Mouse (Mus musculus): Measurements from ENCODE around the gene Gm42791.

Gm42791 gene
- long read RNA-seq, experiment 1, partial matches to known transcripts: 0 of 1 reads
- long read RNA-seq, experiment 1, other reads (novel, unspliced or antisense): 1 of 1 reads
- long read RNA-seq, experiment 2: 0 reads

DNA sequence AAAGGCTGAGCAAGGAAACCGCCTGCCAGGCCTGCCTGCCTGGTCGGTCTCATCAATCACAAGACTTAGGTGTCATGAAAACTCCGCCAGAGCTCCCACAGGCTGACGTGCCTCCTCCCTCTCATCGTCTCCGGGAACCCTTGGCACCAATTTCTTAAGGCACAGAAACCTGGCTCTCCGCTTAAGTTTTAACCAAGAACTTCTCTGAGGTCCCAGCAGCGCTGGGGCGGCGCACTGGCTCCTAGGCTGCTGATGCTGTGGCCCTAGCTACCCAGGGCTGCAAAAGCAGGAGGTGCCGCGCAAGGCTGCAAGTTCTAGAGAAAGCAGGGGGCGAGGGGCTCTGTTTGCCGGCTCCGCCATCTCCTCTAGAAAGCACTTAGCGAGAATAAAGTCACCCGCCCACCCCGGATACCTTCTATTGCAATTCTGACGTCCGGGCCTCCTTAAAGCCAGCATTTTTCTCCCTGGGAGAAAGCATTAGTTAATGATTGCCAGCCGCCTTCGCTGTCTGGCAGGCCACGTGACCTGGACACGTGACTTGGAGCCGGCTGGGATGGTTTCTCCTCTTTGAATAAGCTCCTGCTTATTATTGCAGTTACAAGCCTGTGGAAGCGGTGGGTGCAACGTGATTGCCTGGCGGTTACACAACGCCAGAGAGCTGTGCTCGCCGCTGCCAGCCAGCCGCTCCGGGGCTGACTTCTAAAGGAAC lies at the start of gene Gm42791:
Gene Gm42791 (minus strand): TSS at position 442 of the 709 bp plus-strand sequence.
- intact Hi-C loops (cut with DNase I): loop anchor here (5.0 kb wide), 1 partner anchor 43 kb away; no protein-coding TSS in a partner anchor

DNA sequence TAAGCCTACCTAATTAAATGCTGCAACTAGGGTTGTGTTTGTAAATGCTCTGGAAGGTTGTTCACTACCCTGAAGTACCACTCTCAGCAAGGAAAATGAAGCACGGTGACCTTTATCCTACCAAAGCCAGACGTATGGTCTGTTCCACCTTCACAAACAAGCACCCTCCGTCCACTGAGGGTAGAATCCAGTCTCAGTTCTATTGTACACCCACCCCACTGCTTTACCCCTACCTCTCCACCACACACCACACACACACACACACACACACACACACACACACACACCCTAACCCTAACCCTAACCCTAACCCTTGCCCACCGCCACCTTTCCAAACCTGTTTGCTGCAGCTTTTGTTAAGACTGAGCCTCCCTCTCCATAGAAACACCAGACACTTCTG lies 49.1 kb upstream of the Gm42791 start:
- intact Hi-C loops (cut with DNase I): loop anchor here (5.0 to 10.0 kb wide), 2 partner anchors 37 to 89 kb away; no protein-coding TSS in a partner anchor

DNA sequence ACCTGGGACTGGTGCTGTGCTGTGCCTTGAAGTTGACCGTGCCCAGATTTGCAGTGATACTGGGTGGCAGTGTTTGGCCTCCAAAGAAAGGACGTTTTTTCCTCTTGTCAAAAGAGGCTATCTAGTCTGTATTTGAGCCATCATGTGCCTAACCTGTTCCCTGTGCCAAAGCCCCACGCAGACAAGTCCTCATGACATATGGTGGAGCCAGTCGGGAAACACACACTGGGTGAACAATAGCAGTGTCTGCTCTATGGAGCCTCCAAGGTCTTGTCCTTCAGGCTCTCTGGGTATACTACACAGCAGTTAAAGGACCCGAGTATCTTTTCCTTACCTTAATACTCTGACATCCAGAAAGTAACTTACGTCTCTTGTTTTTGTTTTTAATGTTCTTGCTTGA lies 48.3 kb upstream of the Gm42791 start:
- intact Hi-C loops (cut with DNase I): loop anchor here (5.0 to 10.0 kb wide), 2 partner anchors 36 to 88 kb away; no protein-coding TSS in a partner anchor

- intact Hi-C loops (cut with DNase I): loop anchor here (5.0 to 10.0 kb wide), 3 partner anchors 33 to 225 kb away; no protein-coding TSS in a partner anchor
These were observed 44.9 kb upstream of the Gm42791 start for GRCm38 (mm10) chr5:149039825-149040224.

- intact Hi-C loops (cut with DNase I): loop anchor here (10.0 kb wide), 1 partner anchor 223 kb away; no protein-coding TSS in a partner anchor
These were observed 42.8 kb upstream of the Gm42791 start for GRCm38 (mm10) chr5:149037729-149038128.

DNA sequence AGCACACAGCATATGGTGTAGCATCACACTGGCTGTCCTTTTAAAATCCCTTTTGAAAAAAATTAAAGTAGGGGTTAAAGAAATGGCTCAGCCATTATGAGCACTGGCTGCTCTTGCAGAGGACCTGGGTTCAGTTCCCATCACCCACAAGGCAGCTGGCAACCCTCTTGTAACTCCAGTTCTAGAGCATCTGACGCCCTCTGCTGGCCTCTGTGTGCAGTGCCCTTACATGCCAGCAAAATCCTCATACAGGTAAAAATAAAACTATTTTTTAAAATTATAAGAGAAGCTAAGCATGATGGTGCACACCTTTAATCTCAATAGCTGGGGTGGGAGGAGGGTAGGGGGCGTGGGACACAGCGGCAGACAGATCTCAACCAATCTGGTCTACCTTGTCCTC lies 42.0 kb upstream of the Gm42791 start:
- intact Hi-C loops (cut with DNase I): loop anchor here (10.0 kb wide), 1 partner anchor 222 kb away; no protein-coding TSS in a partner anchor

DNA sequence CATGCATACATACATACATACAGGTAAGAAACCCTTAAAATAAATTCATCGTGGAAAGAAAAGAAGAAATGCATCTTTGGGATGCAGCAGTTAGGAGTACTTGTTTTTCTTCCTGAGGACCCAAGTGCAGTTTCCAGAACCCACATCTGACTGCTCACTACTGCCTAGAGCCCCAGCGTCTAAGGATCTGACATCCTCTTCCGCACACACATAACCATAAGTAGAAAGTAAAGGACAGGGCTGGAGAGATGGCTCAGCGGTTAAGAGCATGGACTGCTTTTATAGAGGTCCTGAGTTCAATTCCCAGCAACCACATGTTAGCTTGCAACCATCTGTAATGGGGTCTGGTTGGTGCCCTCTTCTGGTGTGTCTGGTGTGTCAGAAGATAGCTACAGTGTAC lies 37.5 kb upstream of the Gm42791 start:
- intact Hi-C loops (cut with DNase I): loop anchor here (10.0 kb wide), 1 partner anchor 218 kb away; no protein-coding TSS in a partner anchor

GRCm38 (mm10) chr5:149031199-149031750 lies 36.3 kb upstream of the Gm42791 start:
- intact Hi-C loops (cut with DNase I): loop anchor here (10.0 kb wide), 1 partner anchor 216 kb away; no protein-coding TSS in a partner anchor

DNA sequence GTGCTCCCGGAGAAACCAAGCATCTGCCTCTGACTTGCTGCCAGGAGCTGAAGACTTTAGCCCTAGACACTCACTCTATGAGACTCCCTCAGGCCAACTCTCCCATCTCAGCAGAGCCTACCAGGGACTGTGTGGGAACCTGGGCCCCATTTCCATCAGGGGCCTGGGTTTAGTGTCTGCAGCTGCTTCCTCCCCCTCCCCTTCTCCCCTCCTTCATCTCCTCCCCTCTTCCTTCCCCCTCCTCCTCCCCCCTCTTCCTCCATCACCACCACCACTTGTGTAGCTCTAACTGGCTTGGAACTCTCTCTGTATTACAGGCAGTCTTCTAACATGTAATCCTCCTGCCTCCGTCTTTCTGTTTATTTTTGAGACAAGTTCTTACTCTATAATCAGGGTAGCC lies 35.2 kb upstream of the Gm42791 start:
- intact Hi-C loops (cut with DNase I): loop anchor here (10.0 kb wide), 1 partner anchor 215 kb away; no protein-coding TSS in a partner anchor

DNA sequence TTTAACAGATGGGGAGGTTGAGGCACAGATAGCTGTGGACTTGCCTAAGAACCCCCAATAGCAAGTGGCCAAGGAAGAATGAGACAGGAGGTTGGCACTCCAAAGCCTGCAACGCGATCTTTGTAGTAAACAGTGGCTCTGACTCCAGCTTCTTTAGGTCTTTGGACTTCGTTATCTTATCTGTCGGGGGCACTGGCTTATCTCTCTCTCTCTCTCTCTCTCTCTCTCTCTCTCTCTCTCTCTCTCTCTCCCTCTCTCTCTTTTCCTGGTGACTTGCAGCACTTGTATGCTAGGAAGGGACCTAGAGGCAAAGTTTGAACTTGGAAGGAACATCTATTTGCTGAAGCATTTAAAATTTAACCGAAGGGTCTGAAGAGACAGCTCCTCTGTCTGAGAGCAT lies 33.4 kb upstream of the Gm42791 start:
- intact Hi-C loops (cut with DNase I): no loop called here

GRCm38 (mm10) chr5:149027389-149027788 lies 32.4 kb upstream of the Gm42791 start:
- intact Hi-C loops (cut with DNase I): no loop called here

- intact Hi-C loops (cut with DNase I): no loop called here
These were observed 26.2 kb upstream of the Gm42791 start for GRCm38 (mm10) chr5:149021120-149021519.

DNA sequence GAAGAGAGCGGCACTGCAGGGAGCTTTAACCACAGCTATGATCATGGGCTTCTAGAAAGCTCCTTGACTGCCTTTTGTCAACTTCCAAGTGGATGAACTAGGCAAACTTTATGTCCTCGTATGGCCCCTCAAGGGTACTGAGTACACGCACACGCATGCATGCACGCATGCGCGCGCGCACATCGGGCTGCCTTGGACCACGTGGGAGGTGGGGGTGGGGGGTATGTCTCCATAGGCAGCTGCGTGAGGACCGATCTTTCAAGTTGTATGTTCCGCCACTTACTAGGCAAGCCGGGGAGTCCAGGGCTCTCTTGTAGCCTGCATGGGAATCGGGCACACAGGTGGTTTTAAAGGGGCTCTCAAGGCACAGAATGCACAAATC lies 25.7 kb upstream of the Gm42791 start:
- intact Hi-C loops (cut with DNase I): no loop called here

GRCm38 (mm10) chr5:149020059-149020680 lies 25.2 kb upstream of the Gm42791 start:
- intact Hi-C loops (cut with DNase I): no loop called here

DNA sequence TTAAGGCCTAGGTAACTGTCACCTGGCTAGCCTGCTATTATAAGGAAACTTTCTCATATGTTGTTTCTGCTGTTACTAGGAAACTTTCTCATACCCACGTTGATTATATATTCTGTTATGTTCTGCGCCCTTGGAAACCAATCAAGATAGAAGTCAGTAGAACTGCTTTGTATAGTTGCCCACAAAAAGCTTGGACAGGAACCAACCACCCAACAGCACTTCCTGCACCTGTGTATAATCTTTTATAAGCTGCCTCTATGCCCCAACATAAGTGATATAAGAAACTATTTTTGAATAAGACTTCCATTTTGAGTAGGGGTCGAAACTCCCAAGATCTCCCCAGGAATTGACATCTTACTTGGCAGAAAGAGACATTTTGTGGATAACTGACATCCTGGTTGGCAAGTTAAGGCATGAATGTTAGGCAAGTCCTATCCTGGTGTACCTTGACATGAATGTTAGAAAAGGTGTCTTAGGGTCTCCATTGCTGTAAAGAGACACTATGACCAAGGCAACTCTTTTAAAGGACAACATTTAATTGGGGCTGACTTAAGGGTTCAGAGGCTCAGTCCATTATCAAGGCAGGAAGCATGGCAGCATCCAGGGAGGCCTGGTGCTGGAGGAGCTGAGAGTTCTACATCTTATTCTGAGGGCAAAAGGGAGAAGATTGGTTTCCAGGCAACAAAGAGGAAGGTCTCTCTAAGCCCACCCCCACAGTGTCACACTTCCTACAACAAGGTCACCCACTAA lies 22.9 kb upstream of the Gm42791 start:
- intact Hi-C loops (cut with DNase I): no loop called here

- intact Hi-C loops (cut with DNase I): no loop called here
These were observed 22.2 kb upstream of the Gm42791 start for GRCm38 (mm10) chr5:149017181-149017580.

DNA sequence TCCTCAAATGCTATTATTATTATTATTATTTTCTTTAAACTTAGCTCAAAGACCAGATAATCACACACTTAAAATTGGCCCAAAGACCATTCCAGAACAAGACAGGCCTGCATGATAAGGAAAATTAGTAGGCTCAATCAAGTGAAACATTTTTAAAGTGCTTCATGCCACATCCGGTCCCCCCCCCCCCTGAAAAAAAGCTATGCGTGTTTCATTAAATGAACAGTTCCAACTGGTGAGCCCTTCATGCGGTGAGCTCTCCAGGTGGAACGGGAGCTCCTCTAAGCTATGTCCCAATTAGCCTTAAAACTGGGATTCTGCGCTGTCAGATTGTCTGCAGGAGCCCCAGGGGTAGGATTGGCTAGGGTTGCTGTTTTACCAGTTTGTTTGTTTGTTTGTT lies 21.3 kb upstream of the Gm42791 start:
- intact Hi-C loops (cut with DNase I): no loop called here

- intact Hi-C loops (cut with DNase I): no loop called here
These were observed 20.6 kb upstream of the Gm42791 start for GRCm38 (mm10) chr5:149015335-149016201.

GRCm38 (mm10) chr5:149014600-149015268 lies 19.8 kb upstream of the Gm42791 start:
- intact Hi-C loops (cut with DNase I): no loop called here

Data from adrenal gland (tissue).